Mouse (Mus musculus) E14TG2a.4 (cell line): ENCODE results near the gene Ktn1.

Experiments
- H3K27me3 ChIP-seq: 2 replicates; pipeline ENCODE4 v1.6.1; 2014; ENCODE audit warnings: low read length, control low read depth; ENCODE audit not compliant: insufficient read depth
- H3K36me3 ChIP-seq: 2 replicates; pipeline ENCODE4 v1.6.1; 2014; ENCODE audit warnings: low read length, control low read depth; ENCODE audit not compliant: insufficient read depth
- H3K4me1 ChIP-seq: replicated peaks from 2 replicates; pipeline ENCODE4 v1.6.1; 2014; ENCODE audit warnings: low read depth, low read length, control low read depth
- H3K4me3 ChIP-seq: replicated peaks from 2 replicates; pipeline ENCODE4 v1.5.1; 2014; ENCODE audit warnings: mild to moderate bottlenecking, low read length
- H3K9me3 ChIP-seq: 2 replicates; pipeline ENCODE4 v1.6.1; 2014; ENCODE audit warnings: low read length, control low read depth
- CTCF ChIP-seq: conservative IDR thresholded peaks from 2 replicates; pipeline ENCODE4 v1.5.1; 2014; ENCODE audit warnings: low read length
- NANOG ChIP-seq: IDR thresholded peaks from 2 replicates; pipeline ENCODE4 v1.6.1; 2014; ENCODE audit warnings: borderline replicate concordance, low read length, mixed read lengths
- POU5F1 ChIP-seq: IDR thresholded peaks from 2 replicates; pipeline ENCODE4 v1.6.1; 2014; ENCODE audit warnings: low read length, borderline replicate concordance

Gene Ktn1

GRCm38 (mm10) chr14:47634410-47634809, 13.8 kb upstream of the Ktn1 start:
- Histone ChIP-seq H3K36me3 (no peaks in the 10 kb centered on the region), H3K27me3 (no peaks in the 10 kb centered on the region), H3K9me3 (no peaks in the 10 kb centered on the region), H3K4me3 (no peak overlapping the region), H3K4me1 (peaks cover 16% of the 10 kb centered on the region)
- TF ChIP-seq CTCF (no peak), POU5F1 (no peak), NANOG (no peak)

GRCm38 (mm10) chr14:47634846-47635245, 13.4 kb upstream of the Ktn1 start:
- TF ChIP-seq NANOG (no peak), POU5F1 (no peak), CTCF (no peak)
- Histone ChIP-seq H3K27me3 (no peaks in the 10 kb centered on the region), H3K4me3 (no peak overlapping the region), H3K9me3 (no peaks in the 10 kb centered on the region), H3K4me1 (peaks cover 16% of the 10 kb centered on the region), H3K36me3 (no peaks in the 10 kb centered on the region)

GRCm38 (mm10) chr14:47638316-47638895, 9.8 kb upstream of the Ktn1 start:
- no peak overlapping the region for H3K4me3 ChIP-seq
- no peaks in the 10 kb centered on the region for H3K27me3 ChIP-seq
- no peaks in the 10 kb centered on the region for H3K36me3 ChIP-seq
- no peak for TF ChIP-seq CTCF
- no peak for TF ChIP-seq POU5F1
- no peak for TF ChIP-seq NANOG
- H3K9me3 ChIP-seq: no peaks in the 10 kb centered on the region
- peaks cover 16% of the 10 kb centered on the region for H3K4me1 ChIP-seq

GRCm38 (mm10) chr14:47645620-47646019, 2.6 kb upstream of the Ktn1 start:
- TF ChIP-seq POU5F1 (no peak), CTCF (no peak), NANOG (no peak)
- Histone ChIP-seq H3K9me3 (no peaks in the 10 kb centered on the region), H3K36me3 (no peaks in the 10 kb centered on the region), H3K4me1 (peaks cover 35% of the 10 kb centered on the region), H3K4me3 (0 out of 2 replicates have a peak overlapping the region, but pooled peaks have one; percentile 20), H3K27me3 (no peaks in the 10 kb centered on the region)

GRCm38 (mm10) chr14:47646246-47646645, 2.0 kb upstream of the Ktn1 start:
- no peaks in the 10 kb centered on the region for H3K9me3 ChIP-seq
- peaks cover 41% of the 10 kb centered on the region for H3K4me1 ChIP-seq
- 0 out of 2 replicates have a peak overlapping the region, but pooled peaks have one; percentile 20 for H3K4me3 ChIP-seq
- H3K27me3 ChIP-seq: no peaks in the 10 kb centered on the region
- no peak for TF ChIP-seq CTCF
- H3K36me3 ChIP-seq: no peaks in the 10 kb centered on the region

- 0 out of 2 replicates have a peak, but pooled peaks cover 2% of the 10 kb centered on the region for H3K36me3 ChIP-seq
- TF ChIP-seq POU5F1 (peak; percentile 69; the same call in 1 of the 2 replicates), CTCF (no peak)
- no peaks in the 10 kb centered on the region for H3K27me3 ChIP-seq
- peaks cover 47% of the 10 kb centered on the region for H3K4me1 ChIP-seq
- no peaks in the 10 kb centered on the region for H3K9me3 ChIP-seq
- no peak overlapping the region for H3K4me3 ChIP-seq
These were observed 1.3 kb upstream of the Ktn1 start for GRCm38 (mm10) chr14:47646696-47647516.

GRCm38 (mm10) chr14:47648706-47649630, 720 bp downstream of the Ktn1 start:
- peak overlapping the region; percentile 95 for H3K4me3 ChIP-seq
- TF ChIP-seq POU5F1: no peak
- TF ChIP-seq CTCF: no peak
- TF ChIP-seq NANOG: no peak
- H3K4me1 ChIP-seq: peaks cover 56% of the 10 kb centered on the region
- no peaks in the 10 kb centered on the region for H3K27me3 ChIP-seq
- H3K36me3 ChIP-seq: peaks cover 11% of the 10 kb centered on the region
- no peaks in the 10 kb centered on the region for H3K9me3 ChIP-seq
